Mouse (Mus musculus) midbrain, embryonic 15.5 days (tissue): Measurements from ENCODE around the gene Fam241a. TPM values are rescaled to one million over a fixed set of nuclear protein-coding genes. Genes with fewer than 3 reads are reported as not detected.
A peak's percentile ranks its signal among the peaks of the same experiment; 100 is the strongest.

Experiments
- ATAC-seq: fragments of 200-750 bp; cut with Nextera tagmentation; replicated peaks from 2 replicates; pipeline ENCODE4 v1.8.0; 2017; ENCODE audit warnings: moderate TSS enrichment
- H3K27ac ChIP-seq: fragments of 300-500 bp; sonication (generic); 2 replicates; pipeline ENCODE4 v1.5.1; 2015; ENCODE audit warnings: mild to moderate bottlenecking, inconsistent platforms
- H3K27me3 ChIP-seq: fragments of 300-500 bp; sonication (generic); replicated peaks from 2 replicates; pipeline ENCODE4 v1.6.1; 2015; ENCODE audit warnings: inconsistent platforms
- H3K36me3 ChIP-seq: fragments of 300-500 bp; sonication (generic); replicated peaks from 2 replicates; pipeline ENCODE4 v1.6.1; 2015; ENCODE audit warnings: inconsistent platforms
- H3K4me1 ChIP-seq: fragments of 300-500 bp; sonication (generic); 2 replicates; pipeline ENCODE4 v1.6.1; 2015; ENCODE audit warnings: inconsistent platforms
- H3K4me2 ChIP-seq: fragments of 300-500 bp; sonication (generic); 2 replicates; pipeline ENCODE4 v1.6.1; 2015; ENCODE audit warnings: inconsistent platforms, mild to moderate bottlenecking, moderate library complexity
- H3K4me3 ChIP-seq: fragments of 300-500 bp; sonication (generic); 2 replicates; pipeline ENCODE4 v1.5.1; 2015; ENCODE audit warnings: mild to moderate bottlenecking, inconsistent platforms
- H3K9ac ChIP-seq: fragments of 300-500 bp; sonication (generic); 2 replicates; pipeline ENCODE4 v1.6.1; 2015; ENCODE audit warnings: mild to moderate bottlenecking, inconsistent platforms
- H3K9me3 ChIP-seq: fragments of 300-500 bp; sonication (generic); 2 replicates; pipeline ENCODE4 v1.6.1; 2016; ENCODE audit warnings: inconsistent platforms
- WGBS: fragments of 180-500 bp; shearing (Covaris S2); methylation state at CpG from one replicate; pipeline ENCODE4 v1.1.7; 2015; ENCODE audit warnings: mixed read lengths; 5-methylcytosine and 5-hydroxymethylcytosine counted together
- polyA plus RNA-seq: library from polyadenylated mRNA; unstranded; fragments of >200 nt; fragmentation: Nextera tagmentation; extraction: Ambion mirVana; gene quantifications from 2 replicates; pipeline ENCODE4 v1.2.1, GENCODE M21; 2015

Gene Fam241a
- polyA plus RNA-seq, 1 experiment from 2014 or later = 8.5 TPM

- ATAC-seq = no peak
- 45% methylated on average over 16 of the region's 16 CpGs for WGBS
- no peak overlapping the region for H3K4me3 ChIP-seq
- no peak overlapping the region for H3K9ac ChIP-seq
- H3K27ac ChIP-seq = no peak overlapping the region
- H3K4me2 ChIP-seq = 0 out of 2 replicates have a peak overlapping the region, but pooled peaks have one; percentile 20
- 0 out of 2 replicates have a peak, but pooled peaks cover 3% of the 10 kb centered on the region for H3K4me1 ChIP-seq
- no peaks in the 10 kb centered on the region for H3K27me3 ChIP-seq
- 0 out of 2 replicates have a peak, but pooled peaks cover 3% of the 10 kb centered on the region for H3K9me3 ChIP-seq
- no peaks in the 10 kb centered on the region for H3K36me3 ChIP-seq
Observed at GRCm38 (mm10) chr3:127913885-127914709, 18.0 kb upstream of the Fam241a start.

- Histone ChIP-seq H3K27ac (no peak overlapping the region), H3K27me3 (no peaks in the 10 kb centered on the region), H3K4me2 (no peak overlapping the region), H3K4me1 (0 out of 2 replicates have a peak, but pooled peaks cover 3% of the 10 kb centered on the region), H3K9ac (no peak overlapping the region), H3K9me3 (0 out of 2 replicates have a peak, but pooled peaks cover 3% of the 10 kb centered on the region), H3K36me3 (no peaks in the 10 kb centered on the region), H3K4me3 (no peak overlapping the region)
- WGBS = 75% methylated on average over 7 of the region's 7 CpGs
- no peak for ATAC-seq
Observed at GRCm38 (mm10) chr3:127909941-127910340, 13.8 kb upstream of the Fam241a start.

GRCm38 (mm10) chr3:127894981-127895779 lies 944 bp downstream of the Fam241a start:
- 0 out of 2 replicates have a peak, but pooled peaks cover 4% of the 10 kb centered on the region for H3K4me1 ChIP-seq
- H3K27ac ChIP-seq = no peak overlapping the region
- peak overlapping the region; percentile 54 for H3K9ac ChIP-seq
- H3K27me3 ChIP-seq = peaks cover 11% of the 10 kb centered on the region; the same call in 1 of the 2 replicates
- no peak for ATAC-seq
- H3K4me3 ChIP-seq = peak overlapping the region; percentile 80
- WGBS = 42% methylated on average over 7 of the region's 7 CpGs
- H3K36me3 ChIP-seq = no peaks in the 10 kb centered on the region
- H3K9me3 ChIP-seq = no peaks in the 10 kb centered on the region
- peak overlapping the region; percentile 85 for H3K4me2 ChIP-seq

- Histone ChIP-seq H3K9me3 (no peaks in the 10 kb centered on the region), H3K4me1 (0 out of 2 replicates have a peak, but pooled peaks cover 4% of the 10 kb centered on the region), H3K27ac (no peak overlapping the region), H3K27me3 (peaks cover 11% of the 10 kb centered on the region; the same call in 1 of the 2 replicates), H3K36me3 (no peaks in the 10 kb centered on the region), H3K4me2 (no peak overlapping the region), H3K9ac (no peak overlapping the region), H3K4me3 (no peak overlapping the region)
- ATAC-seq = no peak
- WGBS = 84% methylated on average over 7 of the region's 7 CpGs
Observed at GRCm38 (mm10) chr3:127893902-127894301, 2.2 kb downstream of the Fam241a start.

GRCm38 (mm10) chr3:127891906-127892305 lies 4.2 kb downstream of the Fam241a start:
- no peak for ATAC-seq
- 0 out of 2 replicates have a peak, but pooled peaks cover 4% of the 10 kb centered on the region for H3K4me1 ChIP-seq

GRCm38 (mm10) chr3:127890008-127890407 lies 6.1 kb downstream of the Fam241a start:
- no peak overlapping the region for H3K4me2 ChIP-seq
- H3K4me3 ChIP-seq = no peak overlapping the region
- no peak overlapping the region for H3K27ac ChIP-seq
- H3K9me3 ChIP-seq = no peaks in the 10 kb centered on the region
- no peak overlapping the region for H3K9ac ChIP-seq
- ATAC-seq = no peak
- no peaks in the 10 kb centered on the region for H3K36me3 ChIP-seq
- 0 out of 2 replicates have a peak, but pooled peaks cover 4% of the 10 kb centered on the region for H3K4me1 ChIP-seq
- peaks cover 8% of the 10 kb centered on the region; the same call in 1 of the 2 replicates for H3K27me3 ChIP-seq

More at GRCm38 (mm10) chr3:127891906-127892305, 4.2 kb downstream of the Fam241a start:
- Histone ChIP-seq H3K27me3 (peaks cover 9% of the 10 kb centered on the region; the same call in 1 of the 2 replicates), H3K36me3 (no peaks in the 10 kb centered on the region), H3K4me3 (no peak overlapping the region), H3K9me3 (no peaks in the 10 kb centered on the region), H3K27ac (no peak overlapping the region), H3K4me2 (no peak overlapping the region), H3K9ac (no peak overlapping the region)
- WGBS = 47% methylated on average over 10 of the region's 10 CpGs

GRCm38 (mm10) chr3:127889570-127889969 lies 6.6 kb downstream of the Fam241a start:
- no peak overlapping the region for H3K4me3 ChIP-seq
- 0 out of 2 replicates have a peak, but pooled peaks cover 4% of the 10 kb centered on the region for H3K4me1 ChIP-seq
- no peak overlapping the region for H3K4me2 ChIP-seq
- H3K27ac ChIP-seq = no peak overlapping the region
- WGBS = 69% methylated on average over 3 of the region's 3 CpGs
- H3K27me3 ChIP-seq = peaks cover 4% of the 10 kb centered on the region; the same call in 1 of the 2 replicates
- no peak for ATAC-seq
- H3K9ac ChIP-seq = no peak overlapping the region
- no peaks in the 10 kb centered on the region for H3K9me3 ChIP-seq
- H3K36me3 ChIP-seq = no peaks in the 10 kb centered on the region

GRCm38 (mm10) chr3:127881684-127882083 lies 14.4 kb downstream of the Fam241a start:
- Histone ChIP-seq H3K4me2 (no peak overlapping the region), H3K9ac (no peak overlapping the region), H3K4me3 (no peak overlapping the region), H3K36me3 (no peaks in the 10 kb centered on the region), H3K9me3 (no peaks in the 10 kb centered on the region), H3K27me3 (no peaks in the 10 kb centered on the region), H3K4me1 (no peaks in the 10 kb centered on the region), H3K27ac (no peak overlapping the region)
- WGBS = 68% methylated on average over 2 of the region's 2 CpGs
- ATAC-seq = no peak

GRCm38 (mm10) chr3:127879968-127880367 lies 16.2 kb downstream of the Fam241a start:
- Histone ChIP-seq H3K9me3 (no peaks in the 10 kb centered on the region), H3K4me3 (no peak overlapping the region), H3K4me2 (no peak overlapping the region), H3K27me3 (no peaks in the 10 kb centered on the region), H3K4me1 (no peaks in the 10 kb centered on the region), H3K36me3 (no peaks in the 10 kb centered on the region), H3K27ac (no peak overlapping the region), H3K9ac (no peak overlapping the region)
- ATAC-seq = no peak
- 87% methylated on average over 3 of the region's 3 CpGs for WGBS

GRCm38 (mm10) chr3:127875509-127875908 lies 20.6 kb downstream of the Fam241a start:
- no peaks in the 10 kb centered on the region for H3K9me3 ChIP-seq
- no peak overlapping the region for H3K4me2 ChIP-seq
- H3K36me3 ChIP-seq = no peaks in the 10 kb centered on the region
- H3K9ac ChIP-seq = no peak overlapping the region
- H3K4me1 ChIP-seq = no peaks in the 10 kb centered on the region
- no peak overlapping the region for H3K4me3 ChIP-seq
- no peak for ATAC-seq
- H3K27ac ChIP-seq = no peak overlapping the region
- no peaks in the 10 kb centered on the region for H3K27me3 ChIP-seq
- WGBS = 94% methylated on average over 2 of the region's 2 CpGs

GRCm38 (mm10) chr3:127875059-127875458 lies 21.1 kb downstream of the Fam241a start:
- no peak overlapping the region for H3K4me3 ChIP-seq
- no peak overlapping the region for H3K9ac ChIP-seq
- H3K4me2 ChIP-seq = no peak overlapping the region
- no peaks in the 10 kb centered on the region for H3K36me3 ChIP-seq
- no peaks in the 10 kb centered on the region for H3K27me3 ChIP-seq
- no peak overlapping the region for H3K27ac ChIP-seq
- no peaks in the 10 kb centered on the region for H3K4me1 ChIP-seq
- H3K9me3 ChIP-seq = no peaks in the 10 kb centered on the region
- no peak for ATAC-seq
- 90% methylated on average over 7 of the region's 7 CpGs for WGBS

GRCm38 (mm10) chr3:127874254-127874883 lies 21.8 kb downstream of the Fam241a start:
- no peak for ATAC-seq
- 66% methylated on average over 4 of the region's 4 CpGs for WGBS
- Histone ChIP-seq H3K9ac (no peak overlapping the region), H3K27me3 (no peaks in the 10 kb centered on the region), H3K9me3 (no peaks in the 10 kb centered on the region), H3K4me3 (no peak overlapping the region), H3K27ac (no peak overlapping the region), H3K4me1 (no peaks in the 10 kb centered on the region), H3K4me2 (no peak overlapping the region), H3K36me3 (no peaks in the 10 kb centered on the region)
